In the genomic region with DNA sequence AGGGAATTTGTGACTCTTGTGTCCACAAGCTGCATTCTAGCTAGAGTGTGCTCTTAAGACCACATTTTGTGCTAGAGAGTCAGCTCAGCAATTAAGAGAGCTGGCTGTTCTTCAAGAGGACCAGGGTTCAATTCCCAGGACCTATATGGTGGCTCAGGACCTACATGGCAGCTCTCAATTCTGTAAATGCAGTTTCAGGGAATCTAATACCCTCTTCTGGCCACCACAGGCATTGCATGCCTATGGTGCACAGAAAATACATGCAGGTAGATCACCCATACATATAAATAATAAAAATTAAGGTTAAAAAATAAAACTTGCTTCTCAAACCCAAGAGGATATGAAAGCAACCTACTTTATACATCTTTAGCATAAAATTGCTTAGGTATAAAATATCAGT, we compare ENCODE assay signal across 10 mouse cellular contexts. TPM values are rescaled to one million over a fixed set of nuclear protein-coding genes. Genes with fewer than 3 reads are reported as not detected.
DNase-seq lines count a peak whose midpoint lies in the region; ATAC-seq and TF ChIP-seq lines count a peak whose summit lies in the region.
"Had no signal": no experiment of that assay in that cellular context is flagged by ENCODE, and none has a peak within 500 bp of the region (broad histone marks: within the 10 kb centered on the region; RNA-seq: fewer than 3 reads in every experiment).

No protein-coding gene starts in this region.

- POLR2A ChIA-PET in Patski (lab: Charles Lee) = no interaction called here

- in situ Hi-C loops in Patski (cut with MboI; ENCODE audit: low pct_unique_long_range_greater_than_20kb) = no loop called here

- H3K9me3 ChIP-seq in kidney, embryonic 14.5 days (ENCODE audit: control insufficient read depth, low read length) = 0 out of 2 replicates have a peak, but pooled peaks cover 3% of the 10 kb centered on the region
- H3K9me3 ChIP-seq: neural tube, embryonic 15.5 days; stomach, embryonic 15.5 days had no signal

- no peak overlapping the region for H3K27ac ChIP-seq in kidney, embryonic 14.5 days (ENCODE audit: low read depth, low read length)
- H3K27ac ChIP-seq: neural tube, embryonic 15.5 days; stomach, embryonic 15.5 days had no signal

- no peak overlapping the region for H3K9ac ChIP-seq in kidney, embryonic 14.5 days (ENCODE audit: low read depth, low read length)
- H3K9ac ChIP-seq: neural tube, embryonic 15.5 days; stomach, embryonic 15.5 days had no signal

- peaks cover 7% of the 10 kb centered on the region; the same call in 1 of the 2 replicates for H3K36me3 ChIP-seq in kidney, embryonic 14.5 days (ENCODE audit: control insufficient read depth, insufficient read depth, low read length)
- H3K36me3 ChIP-seq: neural tube, embryonic 15.5 days had no signal

- peak; percentile 17 to 29 for DNase-seq in kidney, postnatal 4 days
- no peak for DNase-seq in Patski (ENCODE audit: low read depth, low spot score)
- DNase-seq in spleen, postnatal 14 days (ENCODE audit: low spot score in 2 of 2) = no peak
- no peak for DNase-seq in testis, postnatal 14 days (ENCODE audit: low spot score)
- DNase-seq: layer of hippocampus, adult 9-11 months had no signal

- no peak overlapping the region for H3K4me3 ChIP-seq in kidney, embryonic 14.5 days (ENCODE audit: low read length)
- H3K4me3 ChIP-seq: neural tube, embryonic 15.5 days; stomach, embryonic 15.5 days had no signal

- H3K4me2 ChIP-seq in kidney, embryonic 14.5 days (replicated peaks; ENCODE audit: low read depth, low read length) = no peak overlapping the region
- H3K4me2 ChIP-seq: neural tube, embryonic 15.5 days; stomach, embryonic 15.5 days had no signal

- peak; percentile 43 for TF ChIP-seq CTCF in Patski (IDR thresholded peaks at IDR 0.05)

- no peaks in the 10 kb centered on the region for H3K4me1 ChIP-seq in kidney, embryonic 14.5 days (ENCODE audit: control insufficient read depth, insufficient read depth, low read length)
- H3K4me1 ChIP-seq: stomach, embryonic 15.5 days had no signal

- no peak for ATAC-seq in kidney, embryonic 14.5 days (ENCODE audit: low FRiP score, low TSS enrichment)
- ATAC-seq in CD4-positive, CD25-positive, alpha-beta regulatory T cell, adult 4 months = peak; percentile 67
- no peak for ATAC-seq in Patski
- ATAC-seq in megakaryocyte progenitor cell, adult 5-6 weeks (replicated peaks; ENCODE audit: poor library complexity) = peak; percentile 74

- H3K27me3 ChIP-seq in kidney, embryonic 14.5 days (ENCODE audit: control insufficient read depth, insufficient read depth, low read length) = no peaks in the 10 kb centered on the region
- no peaks in the 10 kb centered on the region for H3K27me3 ChIP-seq in Patski
- H3K27me3 ChIP-seq: neural tube, embryonic 15.5 days; stomach, embryonic 15.5 days had no signal

- CTCF ChIA-PET in Patski (lab: Charles Lee) = interaction anchor here (1.1 to 1.5 kb wide), 2 partner anchors 20 to 26 kb away, joined by 3 read pairs; no protein-coding TSS in a partner anchor

RNA-seq across cellular contexts. Expression of a gene that starts 45.5 kb away (rescaled TPM):
- 12.1 and 15.8 TPM in 2 replicates for polyA plus RNA-seq in kidney, embryonic 14.5 days (2014; fragmentation: Nextera tagmentation; extraction: Ambion mirVana)
- 1 to 10 TPM in 1 of 2 experiments, under 1 TPM in 1; 0.89 to 1.2 TPM for polyA plus RNA-seq in CD4-positive, CD25-positive, alpha-beta regulatory T cell, adult 4 months (2017; shearing (Covaris generic))
- polyA plus RNA-seq in Patski (2021) = 9.5 TPM
- total RNA-seq in megakaryocyte progenitor cell, adult 5-6 weeks (2015) = 7.3 and 10.0 TPM in 2 replicates
- total RNA-seq in megakaryocyte progenitor cell, adult 5-6 weeks (2017) = 4.7 and 5.5 TPM in 2 replicates

Comparison
In these comparisons a context has a peak if more than half of its experiments do, and no peak if none do; other contexts are left out.
1. DNase-seq: peak in kidney, postnatal 4 days (2 of 2); none in Patski (single experiment), spleen, postnatal 14 days (0 of 2) and testis, postnatal 14 days (single experiment).
2. ATAC-seq: peak in CD4-positive, CD25-positive, alpha-beta regulatory T cell, adult 4 months (single experiment) and megakaryocyte progenitor cell, adult 5-6 weeks (single experiment); none in kidney, embryonic 14.5 days (single experiment) and Patski (single experiment).